Mouse (Mus musculus): ENCODE results near the gene Tcf7. TPM values are rescaled to one million over a fixed set of nuclear protein-coding genes. Genes with fewer than 3 reads are reported as not detected.
A peak's percentile ranks its signal among the peaks of the same experiment; 100 is the strongest.

Tcf7 gene
- total RNA-seq, 2 experiments from 2014 or later: 2.0 to 4.6 TPM

DNA sequence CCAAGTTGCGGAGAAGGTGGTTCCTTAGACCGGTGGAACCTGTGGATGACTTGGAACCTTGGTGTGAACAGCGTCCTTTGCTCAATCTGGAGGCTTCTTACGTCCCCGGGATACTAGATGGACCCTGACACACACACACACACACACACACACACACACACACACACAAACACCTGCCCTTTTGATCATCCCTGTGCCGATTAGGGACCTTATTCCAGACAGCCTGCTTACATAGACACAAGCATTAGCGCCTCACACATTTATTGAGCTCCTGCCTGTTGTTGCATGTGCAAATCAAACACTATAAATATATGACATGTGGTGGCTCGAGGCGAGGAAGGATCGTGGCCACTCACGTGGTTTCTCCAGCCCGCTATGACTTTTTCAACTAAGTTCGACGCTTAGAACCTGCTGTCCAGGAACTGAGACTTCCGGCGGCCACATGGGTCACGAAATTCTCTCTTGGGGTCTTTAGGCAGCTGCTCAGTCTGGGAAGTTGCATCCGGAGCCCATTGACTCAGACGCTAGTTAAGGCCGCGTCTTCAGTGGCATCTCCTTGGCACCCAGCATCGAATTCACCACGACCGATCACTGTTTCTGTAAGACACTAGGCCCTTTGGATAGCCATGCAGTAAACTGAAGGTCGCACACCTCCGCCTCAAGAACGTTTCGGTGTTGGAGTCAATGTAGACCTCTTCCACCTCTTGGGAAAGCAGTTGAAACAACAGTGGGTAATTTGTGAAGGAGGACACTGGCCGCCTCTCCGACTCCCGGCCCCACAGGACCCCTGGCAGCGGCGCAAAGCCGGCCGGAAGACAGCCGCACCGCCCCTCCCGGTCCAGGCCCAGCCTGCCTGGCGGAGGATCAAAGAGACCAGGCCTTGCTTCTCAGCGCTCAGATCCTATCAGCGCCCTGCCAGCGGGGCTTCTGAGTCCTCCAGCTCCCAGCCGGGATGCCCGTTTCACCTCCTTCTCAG lies 1.1 kb upstream of the Tcf7 start:
- DNase-seq: peak; percentile 67

DNA sequence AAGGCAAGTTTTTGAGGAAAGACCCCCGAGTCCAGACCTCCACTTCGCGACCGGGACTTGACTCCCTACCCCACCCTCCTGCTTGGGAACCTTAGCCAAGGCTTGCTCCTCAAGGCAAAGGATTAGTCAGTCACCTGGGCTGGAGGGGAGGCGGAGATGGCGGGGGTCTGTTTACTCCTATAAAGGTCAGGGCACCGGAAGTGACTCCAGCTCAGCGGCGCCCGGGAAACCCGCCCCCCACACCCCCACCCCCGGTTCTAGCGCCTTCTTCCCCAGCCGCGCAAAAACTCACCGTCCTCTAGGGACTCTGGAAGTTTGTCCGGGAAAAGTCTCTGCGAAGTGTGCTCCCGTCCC lies 417 bp downstream of the Tcf7 start:
- DNase-seq: no peak

DNA sequence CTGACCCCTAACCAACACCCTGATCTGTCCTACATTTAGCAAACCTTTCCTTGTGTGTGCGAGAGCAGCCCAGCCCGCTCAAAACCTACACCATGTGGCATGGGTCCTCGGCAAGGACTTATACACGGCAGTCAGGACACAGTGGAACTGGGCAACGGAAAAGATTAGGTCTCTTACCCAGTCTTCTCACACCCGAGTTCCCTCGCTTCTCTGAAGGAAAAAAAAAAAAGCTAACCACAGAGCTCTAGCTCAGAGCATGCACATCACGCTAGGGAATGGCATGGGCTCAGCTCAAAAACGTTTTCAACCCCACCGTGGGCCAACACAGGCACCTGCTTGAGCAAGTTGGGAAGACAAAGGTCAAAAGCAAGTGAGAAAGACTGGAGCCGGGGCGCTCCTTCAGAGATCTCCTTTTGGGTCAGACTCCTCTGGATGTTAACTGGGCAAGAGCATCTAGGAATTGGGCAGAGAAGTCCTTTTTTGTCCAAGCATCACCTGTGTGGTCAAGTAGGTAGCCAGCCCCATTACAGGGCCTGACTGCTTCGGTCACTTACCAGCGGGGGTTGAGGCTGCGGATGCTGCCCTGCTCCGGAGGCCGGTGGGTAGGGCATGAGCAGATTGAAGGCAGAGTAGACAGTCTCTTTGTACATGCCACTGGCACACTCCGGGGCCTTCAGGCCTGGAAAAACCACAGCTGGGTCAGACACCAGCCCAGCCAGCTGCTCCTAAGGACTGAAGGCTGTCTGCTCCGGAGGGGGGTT lies 1.1 kb downstream of the Tcf7 start:
- DNase-seq: no peak

DNA sequence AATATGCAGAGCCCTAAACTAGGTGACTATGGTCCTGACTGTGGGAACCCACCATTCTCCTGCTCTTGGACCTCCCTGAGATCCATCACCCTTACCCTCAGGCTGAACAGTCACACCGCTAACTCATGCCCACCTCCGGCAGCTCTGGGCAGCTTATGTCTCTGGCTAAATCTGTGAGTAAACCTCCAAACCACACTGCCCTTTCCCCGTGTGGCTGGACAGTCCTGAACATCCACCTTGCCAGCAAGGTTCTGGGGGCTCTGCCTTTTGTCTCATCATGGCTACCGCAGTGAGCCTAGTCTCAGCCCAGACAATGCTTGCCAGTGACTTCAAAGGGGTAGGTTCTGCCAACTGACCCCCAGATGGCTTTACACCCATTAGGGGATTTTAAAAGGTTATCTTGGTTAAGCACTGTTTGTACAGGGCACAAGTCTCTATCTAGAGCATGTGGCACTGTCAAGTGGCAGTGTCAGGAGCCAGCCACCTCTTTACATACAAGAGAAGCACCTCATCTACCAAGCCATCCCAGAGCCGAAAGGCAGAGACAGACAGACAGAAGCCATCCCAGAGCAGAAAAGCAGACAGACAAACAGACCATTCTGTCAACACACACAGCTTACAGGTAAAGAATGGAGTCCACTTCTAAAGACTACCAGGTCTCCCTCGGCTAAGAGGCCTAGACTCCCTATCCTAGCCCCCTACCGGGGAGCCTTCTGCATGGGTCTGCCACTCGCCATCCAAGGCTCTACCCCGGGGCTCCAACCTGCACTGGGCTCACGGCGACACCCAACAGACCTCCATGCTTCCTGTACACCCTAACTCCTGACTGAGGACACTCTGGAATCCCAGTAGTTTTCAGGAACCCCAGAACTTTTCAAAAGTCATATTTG lies 2.0 kb downstream of the Tcf7 start:
- DNase-seq: no peak

DNA sequence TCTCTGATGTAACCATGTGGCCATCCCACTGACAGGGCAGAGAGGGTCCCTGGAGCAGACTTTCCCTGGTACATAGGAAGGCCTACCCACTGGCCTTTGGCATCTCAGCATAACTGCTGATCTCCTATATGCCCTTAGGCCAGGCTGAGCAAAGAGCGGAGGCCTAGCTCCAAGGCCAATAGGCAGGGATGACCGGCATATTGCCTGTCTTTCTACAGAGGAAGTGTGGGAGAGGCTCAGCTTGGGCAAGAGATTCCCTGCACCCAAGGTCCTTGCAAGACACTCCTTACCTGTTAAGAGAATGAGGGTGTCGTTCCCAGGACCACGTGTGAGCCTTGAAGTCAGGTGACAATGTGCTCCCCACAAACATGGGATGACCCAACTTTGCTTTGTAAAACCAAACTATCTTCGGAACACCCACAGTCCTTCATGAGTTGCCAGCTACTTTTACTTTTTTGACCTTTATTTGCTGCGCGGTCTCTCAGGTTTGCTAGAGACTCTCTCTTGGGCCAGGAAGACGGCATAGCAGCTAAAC lies 3.1 kb downstream of the Tcf7 start:
- DNase-seq: no peak

DNA sequence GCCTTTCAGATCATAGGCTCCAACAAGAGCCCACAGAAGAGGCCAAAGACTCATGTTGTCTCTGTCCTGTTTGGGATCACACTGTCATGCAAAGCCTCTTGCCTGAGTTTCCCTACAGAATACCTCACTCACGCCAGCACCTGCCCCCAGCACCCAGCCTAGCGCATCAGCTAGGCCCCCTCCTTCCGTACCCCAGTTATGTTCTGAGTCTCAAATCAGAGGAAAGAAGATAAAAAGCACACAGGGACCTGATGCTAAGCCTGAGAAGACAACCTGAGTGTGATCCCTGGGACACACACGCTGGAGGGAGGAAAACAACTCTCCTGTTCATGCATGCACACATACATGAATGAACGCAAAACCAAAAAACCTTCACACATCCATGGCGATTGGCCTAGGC lies 3.8 kb downstream of the Tcf7 start:
- DNase-seq: no peak

DNA sequence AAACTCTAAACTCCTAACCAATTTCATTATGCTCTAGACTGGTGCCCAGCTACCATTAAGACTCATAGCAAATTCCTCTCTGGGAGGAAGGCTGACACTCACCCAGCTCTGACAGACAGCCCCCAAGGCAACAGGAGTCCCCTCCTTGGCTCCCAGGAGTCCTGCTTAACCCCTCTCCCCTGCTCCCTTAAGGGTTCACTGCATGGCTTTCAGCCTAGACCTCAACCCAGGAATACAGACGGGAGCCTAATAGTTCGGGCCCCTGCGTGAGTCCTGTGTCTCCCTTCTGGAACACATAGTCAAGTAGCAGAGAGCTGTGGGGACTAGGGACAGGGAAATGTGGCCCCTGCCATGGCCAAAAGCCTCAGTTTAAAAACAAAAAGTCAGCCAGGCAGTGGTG lies 4.7 kb downstream of the Tcf7 start:
- no peak for DNase-seq

DNA sequence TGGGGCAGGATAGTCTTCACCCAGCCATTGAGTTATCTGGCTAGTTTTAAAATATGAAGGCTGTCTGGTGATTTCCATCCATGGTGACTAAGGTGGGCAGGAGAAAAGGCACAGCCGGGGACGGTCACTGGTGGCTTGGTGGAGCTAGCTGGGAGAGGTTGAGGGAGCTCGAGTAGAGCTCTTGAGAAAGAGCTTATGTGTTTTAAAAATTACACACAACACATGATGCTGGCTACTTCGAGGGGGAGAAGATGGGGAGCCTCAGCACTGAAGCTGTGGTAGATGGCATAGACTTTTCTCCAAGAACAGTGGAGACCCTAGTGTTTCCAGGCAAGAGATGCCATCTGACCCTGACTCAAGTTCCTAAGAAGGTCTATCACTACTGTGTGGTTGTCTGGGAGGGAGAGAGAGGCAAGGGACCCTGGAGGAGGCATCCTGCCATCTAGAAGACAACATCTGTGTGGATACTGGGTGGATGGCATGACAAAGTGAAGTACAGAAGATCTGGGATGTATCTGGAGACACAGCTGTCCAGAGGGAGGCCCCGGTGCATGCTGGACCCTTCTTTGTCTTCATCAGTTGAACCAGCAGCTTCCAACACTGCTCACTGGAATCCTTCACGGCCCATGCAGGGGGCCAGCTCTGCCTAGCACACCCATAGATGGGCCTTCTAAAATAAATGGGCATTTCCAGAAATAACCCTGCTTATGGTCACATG lies 5.2 kb downstream of the Tcf7 start:
- no peak for DNase-seq

DNA sequence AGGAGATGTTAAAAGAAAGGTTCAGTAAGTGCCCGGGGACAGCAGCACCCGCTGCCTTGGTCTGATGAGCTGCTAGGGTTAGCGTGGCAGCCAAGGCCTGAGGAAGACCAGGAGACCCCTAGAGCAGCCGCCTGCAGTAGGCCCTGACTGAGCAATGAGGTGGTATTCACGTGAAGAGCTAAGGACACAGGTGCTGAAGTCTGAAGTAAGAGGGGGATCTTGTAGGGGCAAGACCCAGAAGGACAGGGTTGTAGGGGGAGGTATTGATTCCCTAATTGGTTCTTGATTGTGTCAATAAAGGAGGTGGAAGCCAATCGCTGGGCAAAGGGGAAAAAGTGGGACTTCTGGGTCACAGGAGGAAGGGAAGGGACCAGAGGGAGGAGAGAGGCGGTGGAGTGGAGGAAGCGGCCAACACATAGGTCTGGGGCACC lies 5.8 kb downstream of the Tcf7 start:
- DNase-seq: no peak

DNA sequence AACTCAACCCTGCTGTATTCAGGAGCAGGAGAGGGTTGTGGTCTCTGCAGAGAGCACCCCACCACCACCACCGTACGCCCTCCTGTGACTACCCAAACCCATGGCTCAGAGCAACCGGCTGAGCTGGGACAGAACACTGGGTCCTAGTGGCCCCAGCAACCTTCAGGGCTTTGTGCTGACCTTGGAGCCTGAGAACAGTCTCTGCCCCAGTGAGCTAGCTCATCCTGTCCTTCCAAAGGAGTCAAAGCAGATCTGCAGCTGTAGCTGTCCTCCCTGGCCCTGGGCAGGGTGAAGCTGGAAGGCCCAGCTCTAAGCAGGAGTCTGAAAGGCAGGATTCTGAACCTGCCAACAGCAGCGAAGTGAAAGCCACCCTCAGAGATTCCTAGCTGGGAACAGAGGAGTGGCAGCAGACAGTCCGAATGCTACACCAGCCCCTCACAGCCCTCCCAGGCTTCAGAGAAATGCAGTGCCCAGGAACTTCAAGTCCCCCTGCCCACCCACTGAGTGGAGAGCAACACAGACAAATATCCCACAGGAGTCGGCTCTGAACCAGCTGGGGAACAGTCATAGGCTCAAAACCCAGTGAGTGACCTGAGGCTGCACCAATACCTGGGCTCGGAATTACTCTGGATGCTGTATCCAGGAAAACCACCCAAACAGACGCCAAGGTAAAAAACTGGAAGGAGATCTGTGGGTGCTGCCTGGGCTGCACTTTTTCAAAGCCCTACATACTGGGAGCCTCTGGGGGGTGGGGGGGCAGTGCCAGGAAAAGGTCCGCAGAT lies 6.8 kb downstream of the Tcf7 start:
- DNase-seq: no peak

DNA sequence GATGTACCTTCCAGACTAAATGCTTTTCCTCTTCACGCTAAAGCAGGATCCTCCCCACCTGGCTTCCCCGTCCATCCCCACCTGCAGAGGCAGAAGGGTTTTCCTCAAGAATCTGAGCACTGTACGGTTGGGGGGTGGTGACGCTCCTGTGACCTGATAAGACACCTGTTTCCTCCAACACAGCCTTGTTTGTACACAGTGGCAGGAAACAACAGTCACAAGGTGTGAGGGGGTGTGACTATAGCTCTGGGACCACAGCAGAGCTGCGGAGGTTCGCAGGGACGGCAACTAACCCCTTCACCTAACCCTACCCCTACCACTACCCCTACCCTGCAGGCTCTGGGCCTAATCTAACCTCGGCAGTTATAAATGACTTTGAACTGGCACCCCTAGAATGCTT lies 7.4 kb downstream of the Tcf7 start:
- DNase-seq: no peak

DNA sequence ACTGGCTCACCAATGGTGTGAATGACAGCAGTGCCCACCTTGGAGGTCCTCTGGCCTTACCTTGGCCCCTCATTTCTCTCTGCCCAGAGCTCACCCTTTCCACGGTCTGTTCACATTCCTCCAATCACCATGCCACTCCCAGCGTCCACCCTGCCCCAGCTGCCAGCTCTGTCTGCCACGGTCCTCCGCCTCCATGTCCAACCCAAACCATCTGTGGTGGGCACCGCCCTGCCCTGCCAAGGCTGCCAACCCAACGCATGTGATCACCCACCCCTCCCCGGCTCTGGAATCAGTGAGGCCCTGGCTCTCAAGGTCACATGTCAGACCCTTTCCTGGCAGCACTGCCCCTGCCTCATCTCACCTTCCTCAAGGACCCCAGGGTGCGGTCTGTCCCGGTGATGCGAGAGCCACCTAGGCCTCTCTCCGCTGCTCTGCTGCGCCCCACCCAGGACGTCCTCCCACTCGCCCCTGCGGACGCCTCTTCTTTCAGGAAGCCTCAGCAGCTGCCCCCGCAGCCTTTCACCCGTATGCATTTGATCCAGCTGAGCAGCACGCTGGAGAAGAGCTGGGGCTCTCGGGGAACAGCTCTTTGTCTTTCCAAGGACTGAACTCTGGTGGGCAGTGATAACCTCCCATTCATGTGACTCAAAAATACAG lies 8.2 kb downstream of the Tcf7 start:
- no peak for DNase-seq

DNA sequence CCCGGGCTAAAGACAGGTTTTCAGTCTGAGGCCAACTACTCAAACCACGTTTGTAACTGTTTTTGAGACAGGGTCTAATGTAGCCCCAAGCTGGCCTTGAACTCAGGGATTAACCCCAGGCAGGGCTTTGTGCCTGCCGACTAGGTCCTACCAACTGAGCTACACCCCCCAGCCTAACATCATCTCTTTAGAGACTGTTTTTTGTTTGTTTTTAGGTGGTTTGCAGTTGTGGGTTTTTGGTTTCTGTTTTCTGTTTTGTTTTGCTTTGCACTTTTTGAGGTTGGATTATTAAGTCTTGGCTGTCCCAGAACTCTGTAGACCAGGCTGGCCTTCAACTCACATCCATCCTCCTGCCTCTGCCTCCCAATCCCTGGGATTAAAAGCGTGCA lies 8.9 kb downstream of the Tcf7 start:
- DNase-seq: no peak

DNA sequence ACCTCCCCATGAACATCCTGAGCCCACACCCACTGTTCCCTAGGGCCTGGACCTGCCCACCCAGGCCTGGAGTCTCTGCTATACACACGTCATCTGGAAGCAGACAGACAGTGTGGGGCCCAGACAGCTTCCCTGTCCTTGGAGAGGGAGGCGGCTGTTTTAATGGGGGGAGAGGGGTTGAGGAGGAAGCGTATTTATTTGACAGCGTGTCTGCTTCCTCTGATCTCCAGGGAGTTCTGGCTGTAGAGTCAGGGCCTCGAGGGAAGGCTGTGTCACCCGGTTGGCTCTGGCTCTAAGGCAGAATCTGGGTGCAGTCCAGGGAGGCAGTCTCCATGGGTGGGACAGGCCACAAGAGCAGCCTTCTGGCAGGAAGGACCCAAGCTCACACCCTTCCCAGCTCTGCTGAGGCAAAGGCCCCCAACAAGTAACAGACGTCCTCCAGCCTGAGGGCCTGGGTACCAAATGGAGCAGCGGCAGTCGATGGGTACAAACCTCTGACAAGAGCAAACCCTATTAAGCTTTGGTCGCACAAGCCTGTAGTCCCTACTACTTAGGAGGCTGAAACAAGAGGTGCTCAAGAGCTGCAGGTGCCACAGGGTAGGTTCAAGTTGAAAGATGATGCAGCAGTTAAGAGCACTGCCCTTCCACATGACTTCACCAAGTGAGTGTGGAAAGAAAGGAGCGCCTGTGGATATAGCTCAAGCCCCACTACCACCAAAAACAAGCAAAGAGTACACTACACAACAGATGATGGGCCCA lies 9.5 kb downstream of the Tcf7 start:
- DNase-seq: no peak

DNA sequence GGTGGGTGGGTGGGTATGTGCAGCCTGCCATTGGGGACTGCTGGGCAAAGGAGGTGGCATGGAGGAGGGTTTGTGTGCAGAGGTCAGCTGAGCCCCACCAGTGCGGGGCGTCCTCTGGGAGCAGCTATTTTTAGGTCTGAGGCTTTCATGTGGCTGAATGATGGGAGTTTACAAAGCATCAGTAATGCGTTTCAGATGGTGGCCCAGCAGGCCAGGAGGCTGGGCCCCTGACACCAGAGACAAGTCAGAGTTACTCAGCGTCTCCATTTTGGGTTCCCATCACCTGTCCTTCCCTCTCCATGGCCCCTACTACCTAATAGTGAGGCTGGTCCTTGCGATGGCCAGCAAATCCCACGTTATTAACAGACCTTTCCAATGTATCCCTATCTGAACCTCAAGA lies 10.2 kb downstream of the Tcf7 start:
- DNase-seq: no peak

DNA sequence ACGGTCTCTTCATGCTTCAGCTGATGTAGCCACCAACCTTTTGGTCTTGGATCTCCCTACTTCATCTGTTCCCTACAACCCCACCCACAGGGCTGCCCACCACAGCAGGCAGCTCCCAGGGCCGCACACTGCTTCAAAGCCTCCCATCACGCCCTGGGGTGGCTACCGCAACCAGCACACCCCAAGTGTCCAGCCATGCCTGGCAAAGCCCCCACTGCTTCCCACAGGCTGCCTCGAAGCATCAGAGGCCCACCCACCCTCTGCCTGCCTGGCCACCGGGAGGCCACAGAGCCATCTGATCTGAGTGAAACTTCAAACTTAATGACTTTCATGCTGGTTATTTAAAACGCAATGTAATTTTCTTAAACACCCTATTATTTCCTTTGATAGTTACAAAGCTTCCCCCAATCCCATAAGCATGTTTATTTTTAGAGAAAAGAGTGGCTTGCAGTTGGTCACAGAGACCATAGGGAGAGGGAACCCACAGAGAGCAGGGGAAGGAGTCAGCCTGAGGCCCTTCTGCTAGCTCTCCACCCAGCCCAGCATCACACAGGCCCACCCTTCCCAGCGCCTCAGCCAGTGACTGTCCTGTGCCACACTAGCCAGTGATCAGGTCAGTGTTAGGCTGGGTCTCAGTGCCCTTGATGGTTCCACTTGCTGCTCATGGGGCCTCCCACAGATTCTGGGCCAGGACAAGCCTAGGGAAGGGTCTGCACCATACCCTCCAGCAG lies 10.9 kb downstream of the Tcf7 start:
- no peak for DNase-seq

DNA sequence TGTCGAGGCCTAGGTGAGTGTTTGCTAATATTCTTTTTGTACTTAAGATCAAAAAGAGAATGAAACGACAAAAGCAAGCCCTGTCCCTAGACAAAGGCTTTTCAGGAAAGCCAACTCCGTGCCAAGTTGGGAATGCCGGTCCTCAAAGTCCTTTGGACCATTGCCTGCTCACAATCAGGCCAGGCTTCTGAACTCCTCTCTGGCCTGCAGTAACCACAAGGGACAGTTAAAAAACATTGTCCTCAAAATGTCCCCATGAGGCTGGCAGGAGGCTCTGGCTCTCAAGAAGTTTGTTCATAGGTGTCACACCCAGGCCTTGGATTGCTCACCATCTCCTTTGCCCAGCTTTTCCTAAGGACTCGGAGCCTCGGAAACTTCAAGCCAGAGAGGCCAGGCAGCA lies 13.0 kb downstream of the Tcf7 start:
- peak; percentile 8 for DNase-seq

DNA sequence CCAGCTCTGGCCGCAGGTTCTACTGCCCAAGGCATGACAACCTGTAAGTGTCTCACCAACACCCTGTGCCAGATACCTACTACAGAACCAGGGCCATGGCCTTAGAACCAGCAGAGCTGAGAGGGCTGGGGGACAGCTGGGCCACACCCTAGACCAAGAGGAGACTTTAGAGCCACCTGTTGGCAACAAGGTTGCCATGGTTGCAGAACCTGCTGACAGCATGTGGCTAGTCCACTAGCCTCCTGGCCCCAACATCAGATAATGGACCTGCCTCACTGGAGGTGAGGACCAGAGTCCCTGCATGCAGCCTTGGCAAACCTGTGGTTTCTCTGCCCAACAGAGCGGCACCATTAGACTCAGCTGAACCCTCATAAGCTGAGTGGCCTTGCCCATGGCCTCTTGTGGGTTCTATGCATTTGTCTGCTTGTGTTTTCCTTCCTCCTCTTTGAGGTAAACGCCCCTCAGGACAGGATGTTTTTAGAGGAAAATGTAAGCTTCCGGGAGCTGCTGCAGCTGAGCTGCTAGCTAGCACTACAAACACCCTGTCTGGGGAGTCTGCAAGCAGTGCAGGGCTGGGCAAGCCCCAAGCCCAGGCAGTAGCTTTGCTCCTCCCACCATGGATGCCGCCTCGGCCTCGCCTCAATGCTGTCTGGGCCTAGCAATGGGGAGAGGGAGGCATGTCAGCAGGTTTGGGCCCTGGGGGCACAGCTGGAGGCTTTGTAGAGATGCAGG lies 14.5 kb downstream of the Tcf7 start:
- peak; percentile 9 for DNase-seq

Measured in gastrocnemius, postnatal 10 days (tissue).